ENCODE assay signal across 7 mouse cellular contexts in the genomic region with DNA sequence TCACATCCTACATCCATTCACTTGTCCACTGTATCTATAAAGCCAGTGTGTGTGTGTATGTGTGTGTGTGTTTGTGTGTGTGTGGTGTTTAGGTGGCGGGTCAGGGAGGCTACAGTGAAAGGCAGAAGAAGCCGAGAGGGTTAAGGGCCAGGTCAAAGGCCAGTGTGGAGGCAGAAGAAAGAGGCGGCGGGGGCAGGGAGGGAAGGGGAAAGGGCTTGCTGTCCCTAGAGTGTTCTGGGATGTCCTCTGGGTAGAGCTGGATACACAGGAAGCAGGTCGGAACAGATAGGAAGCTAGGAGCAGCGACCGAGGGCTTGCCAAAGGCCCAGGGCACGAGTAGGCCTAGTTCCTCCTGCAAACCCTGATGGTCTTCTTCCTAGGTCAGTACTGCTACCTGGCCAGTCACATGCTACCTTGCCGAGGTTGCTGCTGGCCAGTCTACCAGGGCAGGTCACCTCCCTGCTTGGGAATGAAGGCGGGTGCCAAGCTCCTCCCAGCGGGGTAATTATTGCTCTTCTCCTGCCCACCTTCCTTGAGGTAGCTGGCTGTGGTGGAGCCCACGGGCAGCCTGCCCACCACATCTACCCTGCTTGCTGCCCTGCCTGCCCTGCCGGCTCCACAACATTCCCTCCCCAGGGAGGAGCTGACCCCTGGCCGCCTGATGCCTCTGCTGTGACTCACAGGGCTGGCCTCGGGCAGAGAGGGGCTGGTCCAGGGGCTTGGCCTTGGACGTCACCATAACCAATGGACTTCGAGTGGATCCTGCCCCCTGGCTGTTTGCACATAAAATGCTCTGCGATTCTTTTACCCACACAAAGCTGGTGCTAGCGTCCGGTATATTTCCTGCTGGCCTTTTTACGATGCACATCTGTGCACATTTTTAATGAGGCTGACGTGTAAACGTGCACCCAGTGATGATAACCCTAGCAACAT. TPM values are rescaled to one million over a fixed set of nuclear protein-coding genes. Genes with fewer than 3 reads are reported as not detected.
DNase-seq lines count a peak whose midpoint lies in the region; ATAC-seq and TF ChIP-seq lines count a peak whose summit lies in the region.

No protein-coding gene starts in this region.

- H3K9me3 ChIP-seq in forebrain, embryonic 12.5 days, result no peaks in the 10 kb centered on the region
- H3K9me3 ChIP-seq in heart, postnatal 0 days (replicated peaks; ENCODE audit: control insufficient read depth, low read length), result no peaks in the 10 kb centered on the region
- no peaks in the 10 kb centered on the region for H3K9me3 ChIP-seq in liver, postnatal 0 days (ENCODE audit: low read length)
- no peaks in the 10 kb centered on the region for H3K9me3 ChIP-seq in neural tube, embryonic 12.5 days

- peak; percentile 73 for TF ChIP-seq CTCF in heart, postnatal 0 days (IDR thresholded peaks at IDR 0.05; ENCODE audit: low read depth)
- TF ChIP-seq CTCF in liver, postnatal 0 days (IDR thresholded peaks at IDR 0.05; ENCODE audit: low read depth), result peak; percentile 75

- WGBS in forebrain, embryonic 12.5 days, result 43% methylated on average over 23 of the region's 23 CpGs
- 32% methylated on average over 23 of the region's 23 CpGs for WGBS in heart, postnatal 0 days
- 22% methylated on average over 23 of the region's 23 CpGs for WGBS in liver, postnatal 0 days (ENCODE audit: insufficient replicate concordance)
- 32% methylated on average over 23 of the region's 23 CpGs for WGBS in neural tube, embryonic 12.5 days

- H3K4me2 ChIP-seq in forebrain, embryonic 12.5 days, result no peak overlapping the region
- peak overlapping the region; percentile 32 for H3K4me2 ChIP-seq in heart, postnatal 0 days (ENCODE audit: low read depth, low read length)
- peak overlapping the region; percentile 11; the same call in 1 of the 2 replicates for H3K4me2 ChIP-seq in liver, postnatal 0 days (ENCODE audit: low read depth, low read length)
- peak overlapping the region; percentile 30 for H3K4me2 ChIP-seq in neural tube, embryonic 12.5 days (replicated peaks)

- TF ChIP-seq EP300 in heart, postnatal 0 days (IDR thresholded peaks at IDR 0.05; ENCODE audit: low read depth), result no peak
- TF ChIP-seq EP300 in liver, postnatal 0 days (IDR thresholded peaks at IDR 0.05; ENCODE audit: low read depth), result no peak

- no peak for ATAC-seq in forebrain, embryonic 12.5 days (ENCODE audit: low FRiP score)
- ATAC-seq in heart, postnatal 0 days (ENCODE audit: insufficient read depth, low read depth), result peak; percentile 88
- peak; percentile 88 for ATAC-seq in liver, postnatal 0 days
- no peak for ATAC-seq in neural tube, embryonic 12.5 days (ENCODE audit: low FRiP score, low read depth)

- H3K27me3 ChIP-seq in forebrain, embryonic 12.5 days, result peaks cover 32% of the 10 kb centered on the region
- H3K27me3 ChIP-seq in heart, postnatal 0 days (ENCODE audit: control insufficient read depth, insufficient read depth, low read length), result no peaks in the 10 kb centered on the region
- no peaks in the 10 kb centered on the region for H3K27me3 ChIP-seq in liver, postnatal 0 days (ENCODE audit: insufficient read depth, low read length)
- peaks cover 16% of the 10 kb centered on the region for H3K27me3 ChIP-seq in neural tube, embryonic 12.5 days (replicated peaks)

- DNase-seq in adrenal gland, postnatal 4 days (ENCODE audit: low spot score in 2 of 2), result peak; percentile 68 to 86
- peak; percentile 94 for DNase-seq in heart, postnatal 0 days (ENCODE audit: low spot score)
- peak; percentile 93 to 99 for DNase-seq in kidney, postnatal 25 days
- peak; percentile 84 for DNase-seq in liver, postnatal 0 days
- peak; percentile 78 for DNase-seq in urinary bladder, postnatal 10 days (ENCODE audit: low spot score)

- 0 out of 2 replicates have a peak overlapping the region, but pooled peaks have one; percentile 0 for H3K27ac ChIP-seq in forebrain, embryonic 12.5 days
- peak overlapping the region; percentile 70 for H3K27ac ChIP-seq in heart, postnatal 0 days (ENCODE audit: low read depth)
- peak overlapping the region; percentile 85 for H3K27ac ChIP-seq in liver, postnatal 0 days (ENCODE audit: low read depth)
- peak overlapping the region; percentile 17; the same call in 1 of the 2 replicates for H3K27ac ChIP-seq in neural tube, embryonic 12.5 days

- no peak overlapping the region for H3K4me3 ChIP-seq in forebrain, embryonic 12.5 days (replicated peaks)
- no peak overlapping the region for H3K4me3 ChIP-seq in heart, postnatal 0 days (ENCODE audit: low read depth, low read length)
- H3K4me3 ChIP-seq in liver, postnatal 0 days (ENCODE audit: low read depth, low read length), result no peak overlapping the region
- H3K4me3 ChIP-seq in neural tube, embryonic 12.5 days, result no peak overlapping the region

- H3K36me3 ChIP-seq in forebrain, embryonic 12.5 days (replicated peaks), result no peaks in the 10 kb centered on the region
- H3K36me3 ChIP-seq in heart, postnatal 0 days (replicated peaks; ENCODE audit: control insufficient read depth, insufficient read depth, low read length), result no peaks in the 10 kb centered on the region
- no peaks in the 10 kb centered on the region for H3K36me3 ChIP-seq in liver, postnatal 0 days (replicated peaks; ENCODE audit: insufficient read depth, low read length)
- no peaks in the 10 kb centered on the region for H3K36me3 ChIP-seq in neural tube, embryonic 12.5 days

- H3K9ac ChIP-seq in forebrain, embryonic 12.5 days, result peak overlapping the region; percentile 17; the same call in 1 of the 2 replicates
- H3K9ac ChIP-seq in heart, postnatal 0 days (replicated peaks; ENCODE audit: low read depth, low read length), result 0 out of 2 replicates have a peak overlapping the region, but pooled peaks have one; percentile 17
- H3K9ac ChIP-seq in liver, postnatal 0 days (replicated peaks), result 0 out of 2 replicates have a peak overlapping the region, but pooled peaks have one; percentile 4
- no peak overlapping the region for H3K9ac ChIP-seq in neural tube, embryonic 12.5 days

- peaks cover 51% of the 10 kb centered on the region for H3K4me1 ChIP-seq in forebrain, embryonic 12.5 days
- peaks cover 48% of the 10 kb centered on the region for H3K4me1 ChIP-seq in heart, postnatal 0 days (ENCODE audit: control insufficient read depth, insufficient read depth)
- H3K4me1 ChIP-seq in liver, postnatal 0 days (ENCODE audit: insufficient read depth), result peaks cover 53% of the 10 kb centered on the region
- peaks cover 56% of the 10 kb centered on the region for H3K4me1 ChIP-seq in neural tube, embryonic 12.5 days

RNA-seq across cellular contexts. Expression of a gene that starts 40.2 kb away (rescaled TPM):
- 10 to 100 TPM; 69.7 to 76.8 TPM for total RNA-seq in adrenal gland, postnatal 4 days (2021)
- polyA plus RNA-seq in forebrain, embryonic 12.5 days (2016; fragmentation: Nextera tagmentation; extraction: Ambion mirVana), result 12.7 and 14.5 TPM in 2 replicates
- total RNA-seq in heart, postnatal 0 days (2014; rRNA removed; ENCODE audit: low replicate concordance), result 12.1 and 23.1 TPM in 2 replicates
- 6.8 and 8.2 TPM in 2 replicates for polyA plus RNA-seq in heart, postnatal 0 days (2015; fragmentation: Nextera tagmentation; extraction: Ambion mirVana)
- 2.8 and 4.7 TPM in 2 replicates for polyA plus RNA-seq in liver, postnatal 0 days (2015; fragmentation: Nextera tagmentation; extraction: Ambion mirVana)
- 12.5 and 12.7 TPM in 2 replicates for polyA plus RNA-seq in neural tube, embryonic 12.5 days (2016; fragmentation: Nextera tagmentation; extraction: Ambion mirVana)

Comparison
In these comparisons a context has a peak if more than half of its experiments do, and no peak if none do; other contexts are left out.
1. ATAC-seq: peak in heart, postnatal 0 days (single experiment) and liver, postnatal 0 days (single experiment); none in forebrain, embryonic 12.5 days (single experiment) and neural tube, embryonic 12.5 days (single experiment).
2. H3K27ac ChIP-seq: peak in every context shown above with its lines; median percentile 85 in liver, postnatal 0 days; 70 in heart, postnatal 0 days; 17 in neural tube, embryonic 12.5 days; 0 in forebrain, embryonic 12.5 days.
3. Peak in every context shown above with its lines, with median percentiles within 50 percentile points of each other: DNase-seq.